Mouse (Mus musculus) erythroblast, embryonic 14.5 days (primary cell): ENCODE results near the gene Phospho1. TPM values are rescaled to one million over a fixed set of nuclear protein-coding genes. Genes with fewer than 3 reads are reported as not detected.

Source experiments
- H3K27me3 ChIP-seq: 2 replicates; pipeline ENCODE4 v1.6.1; 2012; ENCODE audit warnings: inconsistent platforms; ENCODE audit not compliant: control insufficient read depth
- H3K36me3 ChIP-seq: 2 replicates; pipeline ENCODE4 v1.6.1; 2012; ENCODE audit warnings: mild to moderate bottlenecking, inconsistent platforms; ENCODE audit not compliant: control insufficient read depth
- H3K4me1 ChIP-seq: 2 replicates; pipeline ENCODE4 v1.6.1; 2012; ENCODE audit warnings: inconsistent platforms; ENCODE audit not compliant: control insufficient read depth
- H3K4me3 ChIP-seq: replicated peaks from 2 replicates; pipeline ENCODE3; 2012; ENCODE audit warnings: moderate library complexity, mild to moderate bottlenecking, inconsistent platforms
- H3K9me3 ChIP-seq: 2 replicates; pipeline ENCODE4 v1.6.1; 2012; ENCODE audit warnings: low read length, inconsistent platforms, mixed read lengths; ENCODE audit not compliant: control insufficient read depth
- GATA1 ChIP-seq: IDR thresholded peaks from 2 replicates; pipeline ENCODE4 v1.6.1; 2012; ENCODE audit warnings: low read length, inconsistent platforms, mixed read lengths
- TAL1 ChIP-seq: IDR thresholded peaks from 3 replicates; pipeline ENCODE4 v1.6.1; 2012; ENCODE audit warnings: low read length, inconsistent platforms, mixed read lengths
- polyA plus RNA-seq: library from polyadenylated mRNA; stranded (reverse); fragments of >175 nt; gene quantifications from 2 replicates; pipeline ENCODE4 v1.2.3, GENCODE M21; 2012

The Phospho1 gene
- polyA plus RNA-seq, 1 experiment = 210 TPM

- Histone ChIP-seq H3K9me3 (peaks cover 5% of the 10 kb centered on the region), H3K36me3 (peaks cover 65% of the 10 kb centered on the region), H3K4me1 (peaks cover 53% of the 10 kb centered on the region), H3K4me3 (no peak overlapping the region), H3K27me3 (no peaks in the 10 kb centered on the region)
- TF ChIP-seq GATA1 = no peak
- TF ChIP-seq TAL1 = no peak
Observed at GRCm38 (mm10) chr11:95786511-95786910, 37.8 kb upstream of the Phospho1 start.

DNA sequence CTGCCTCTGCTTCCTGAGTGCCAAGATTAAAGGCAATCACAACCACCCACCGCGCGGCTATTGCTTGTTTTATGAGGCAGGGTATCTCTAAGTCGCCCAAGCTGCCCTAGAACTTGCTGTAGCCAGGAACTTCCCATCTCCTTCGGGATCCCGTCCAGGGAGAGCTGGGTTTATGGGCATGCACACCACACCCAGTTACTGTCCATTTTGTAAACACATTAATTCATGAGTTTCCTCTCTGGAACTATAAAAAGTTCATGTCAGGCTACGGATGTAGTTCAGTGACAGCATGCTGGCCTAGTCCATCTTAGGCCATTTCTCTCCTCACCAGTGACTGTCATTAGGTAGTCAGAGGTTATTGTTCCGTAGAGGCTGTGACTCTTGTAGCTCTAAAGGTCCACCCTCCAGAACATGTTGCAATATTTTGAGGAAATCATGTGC is 34.8 kb upstream of the Phospho1 start:
- Histone ChIP-seq H3K27me3 (peaks cover 2% of the 10 kb centered on the region), H3K4me1 (peaks cover 69% of the 10 kb centered on the region), H3K36me3 (peaks cover 72% of the 10 kb centered on the region), H3K4me3 (no peak overlapping the region), H3K9me3 (peaks cover 8% of the 10 kb centered on the region)
- TF ChIP-seq GATA1 (no peak), TAL1 (no peak)

GRCm38 (mm10) chr11:95791787-95792186 is 32.5 kb upstream of the Phospho1 start:
- no peak for TF ChIP-seq TAL1
- H3K4me1 ChIP-seq = peaks cover 72% of the 10 kb centered on the region
- H3K36me3 ChIP-seq = peaks cover 59% of the 10 kb centered on the region
- H3K4me3 ChIP-seq = no peak overlapping the region
- peaks cover 25% of the 10 kb centered on the region for H3K27me3 ChIP-seq
- H3K9me3 ChIP-seq = peaks cover 10% of the 10 kb centered on the region

- Histone ChIP-seq H3K4me3 (peak overlapping the region; percentile 52), H3K9me3 (peaks cover 13% of the 10 kb centered on the region), H3K4me1 (peaks cover 72% of the 10 kb centered on the region), H3K27me3 (peaks cover 37% of the 10 kb centered on the region), H3K36me3 (peaks cover 57% of the 10 kb centered on the region)
- peak; percentile 31; the same call in 1 of the 2 replicates for TF ChIP-seq GATA1
- no peak for TF ChIP-seq TAL1
Observed at GRCm38 (mm10) chr11:95792950-95793509, 31.3 kb upstream of the Phospho1 start.

GRCm38 (mm10) chr11:95794201-95794600 is 30.1 kb upstream of the Phospho1 start:
- H3K4me3 ChIP-seq = no peak overlapping the region
- H3K36me3 ChIP-seq = peaks cover 46% of the 10 kb centered on the region
- TF ChIP-seq GATA1 = no peak
- TF ChIP-seq TAL1 = no peak
- peaks cover 73% of the 10 kb centered on the region for H3K4me1 ChIP-seq
- peaks cover 13% of the 10 kb centered on the region for H3K9me3 ChIP-seq
- peaks cover 44% of the 10 kb centered on the region for H3K27me3 ChIP-seq

DNA sequence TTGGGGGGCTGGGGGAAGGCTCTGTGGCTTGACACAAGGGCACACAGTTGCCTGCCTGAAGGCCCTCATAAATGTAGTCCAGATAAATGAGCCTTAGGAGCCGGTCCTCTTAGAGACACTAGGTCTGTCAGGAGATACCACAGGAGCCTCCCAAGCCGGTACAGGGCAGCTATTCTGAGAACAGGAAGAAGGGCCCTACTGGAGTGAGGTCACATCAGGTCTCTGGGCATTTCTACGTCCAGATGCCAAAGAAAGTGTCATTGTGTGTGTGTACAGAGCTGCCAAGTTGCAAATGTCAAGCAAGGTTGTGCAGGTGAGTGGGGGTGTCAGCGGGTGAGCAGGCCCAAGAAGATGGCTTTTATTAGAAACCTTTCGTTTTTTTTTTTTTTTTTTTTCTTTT is 28.7 kb upstream of the Phospho1 start:
- Histone ChIP-seq H3K9me3 (peaks cover 13% of the 10 kb centered on the region), H3K27me3 (peaks cover 44% of the 10 kb centered on the region), H3K4me3 (no peak overlapping the region), H3K4me1 (peaks cover 76% of the 10 kb centered on the region), H3K36me3 (peaks cover 32% of the 10 kb centered on the region)
- TF ChIP-seq TAL1 (no peak), GATA1 (no peak)

DNA sequence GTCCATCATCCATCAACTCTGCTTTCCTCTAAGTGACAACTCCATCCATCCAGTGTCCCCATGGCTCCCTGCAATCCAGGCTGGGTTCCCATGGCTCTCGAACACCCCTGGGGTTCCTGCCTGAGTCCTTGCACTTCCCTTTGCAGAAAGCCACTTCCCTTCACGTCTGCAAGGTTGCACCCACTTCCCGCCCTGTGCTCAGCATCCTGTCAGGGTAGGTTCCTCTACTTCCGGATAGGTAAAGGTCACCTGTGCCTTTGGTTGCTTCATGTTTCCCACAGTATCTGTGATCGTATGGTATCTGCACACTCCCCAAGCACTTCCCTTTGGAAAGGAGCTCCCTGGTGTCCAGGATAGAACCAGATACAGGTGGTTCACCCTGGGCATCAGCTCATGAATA is 19.3 kb upstream of the Phospho1 start:
- peak overlapping the region; percentile 50 for H3K4me3 ChIP-seq

GRCm38 (mm10) chr11:95805527-95805926 is 18.8 kb upstream of the Phospho1 start:
- H3K36me3 ChIP-seq = peaks cover 39% of the 10 kb centered on the region
- no peaks in the 10 kb centered on the region for H3K27me3 ChIP-seq
- H3K4me3 ChIP-seq = peak overlapping the region; percentile 50
- peak; percentile 50 for TF ChIP-seq GATA1
- TF ChIP-seq TAL1 = no peak
- H3K4me1 ChIP-seq = peaks cover 98% of the 10 kb centered on the region
- peaks cover 16% of the 10 kb centered on the region for H3K9me3 ChIP-seq

More for the DNA sequence above, 19.3 kb upstream of the Phospho1 start:
- no peaks in the 10 kb centered on the region for H3K27me3 ChIP-seq
- TF ChIP-seq TAL1 (no peak), GATA1 (no peak)
- peaks cover 98% of the 10 kb centered on the region for H3K4me1 ChIP-seq
- H3K36me3 ChIP-seq = peaks cover 37% of the 10 kb centered on the region
- peaks cover 16% of the 10 kb centered on the region for H3K9me3 ChIP-seq

GRCm38 (mm10) chr11:95807884-95808283 is 16.4 kb upstream of the Phospho1 start:
- H3K4me3 ChIP-seq = peak overlapping the region; percentile 59
- peaks cover 97% of the 10 kb centered on the region for H3K4me1 ChIP-seq
- TF ChIP-seq GATA1 (no peak), TAL1 (no peak)
- H3K9me3 ChIP-seq = peaks cover 16% of the 10 kb centered on the region
- H3K36me3 ChIP-seq = peaks cover 40% of the 10 kb centered on the region
- H3K27me3 ChIP-seq = no peaks in the 10 kb centered on the region

GRCm38 (mm10) chr11:95808448-95809011 is 15.8 kb upstream of the Phospho1 start:
- peaks cover 91% of the 10 kb centered on the region for H3K4me1 ChIP-seq

More at GRCm38 (mm10) chr11:95808448-95809011, 15.8 kb upstream of the Phospho1 start:
- Histone ChIP-seq H3K9me3 (peaks cover 16% of the 10 kb centered on the region), H3K4me3 (peak overlapping the region; percentile 59), H3K36me3 (peaks cover 38% of the 10 kb centered on the region), H3K27me3 (no peaks in the 10 kb centered on the region)
- TF ChIP-seq TAL1 (peak; percentile 66), GATA1 (peak; percentile 76)
